Mouse (Mus musculus): ENCODE results near the gene 9430097D07Rik.

The 9430097D07Rik gene

GRCm38 (mm10) chr2:32534733-32535471 is 40.6 kb downstream of the 9430097D07Rik start, which contains the start of gene Fam102a:
Fam102a (plus strand) TSS chr2:32535332.
- DNase-seq (ENCODE audit: low spot score), result peak; percentile 98

- peak; percentile 61 for DNase-seq (ENCODE audit: low spot score)
Measured at GRCm38 (mm10) chr2:32534061-32534732, 41.3 kb downstream of the 9430097D07Rik start.

- DNase-seq (ENCODE audit: low spot score), result no peak
Measured at GRCm38 (mm10) chr2:32533163-32533562, 42.3 kb downstream of the 9430097D07Rik start.

DNA sequence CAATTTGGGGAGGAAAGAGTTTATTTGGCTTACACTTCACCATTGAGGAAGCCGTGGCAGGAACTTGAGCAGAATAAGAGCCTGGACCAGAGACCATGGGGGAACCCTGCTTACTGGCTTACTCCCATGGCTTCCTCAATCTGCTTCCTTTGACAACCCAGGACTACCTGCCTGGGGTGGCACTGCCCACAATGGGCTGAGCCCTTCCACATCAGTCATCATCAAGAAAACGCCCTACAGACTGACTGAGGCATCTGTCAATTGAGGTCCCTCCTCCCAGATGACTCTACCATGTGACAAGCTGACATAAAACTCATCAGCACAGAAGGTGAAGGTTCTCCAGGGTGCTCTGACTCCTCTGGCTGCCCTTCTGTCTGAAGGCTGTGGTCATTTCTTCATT is 45.0 kb downstream of the 9430097D07Rik start:
- DNase-seq (ENCODE audit: low spot score), result no peak

DNA sequence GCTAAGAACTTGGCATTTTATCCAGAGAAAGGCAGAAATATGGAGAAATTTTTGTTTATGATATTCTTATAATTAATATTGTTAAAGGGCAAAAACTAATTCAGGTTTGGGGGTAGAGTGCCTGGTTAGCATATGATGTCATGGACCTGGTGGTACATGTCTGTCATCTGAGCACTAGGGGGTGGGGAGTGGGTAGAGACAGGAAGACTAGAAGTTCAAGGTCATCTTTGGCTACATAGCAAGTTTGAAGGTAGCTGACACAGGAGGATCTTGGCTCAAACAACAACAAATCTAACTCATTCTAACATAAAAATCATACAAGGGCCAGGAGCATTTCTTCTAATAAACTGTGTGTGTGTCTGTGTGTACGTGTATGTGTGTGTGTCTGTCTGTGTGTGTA is 47.2 kb downstream of the 9430097D07Rik start:
- DNase-seq (ENCODE audit: low spot score), result no peak

DNA sequence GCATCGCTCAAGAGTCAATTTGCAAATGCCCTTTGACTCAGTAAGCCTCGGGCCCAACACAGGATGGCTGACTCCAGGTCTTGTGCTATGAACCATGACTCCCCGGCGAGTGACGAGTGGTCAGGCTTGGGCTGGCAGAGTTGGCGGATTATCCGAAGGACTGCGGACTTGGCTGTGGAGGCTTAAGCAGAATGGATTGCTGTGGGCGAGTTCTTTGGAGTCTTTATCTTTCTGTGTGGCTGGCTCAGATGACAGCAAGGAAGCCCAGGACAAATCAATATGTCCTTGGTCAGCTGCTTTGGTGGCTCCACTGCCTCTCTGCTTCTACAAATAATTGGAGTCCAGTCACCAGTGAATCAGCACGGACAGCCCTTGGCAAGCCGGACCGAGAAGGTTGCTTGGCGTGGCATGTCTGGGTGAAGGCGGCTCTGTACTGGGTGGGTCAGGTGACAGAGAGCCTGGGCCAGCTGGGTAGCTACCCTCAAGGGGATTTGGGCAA is 48.0 kb downstream of the 9430097D07Rik start:
- DNase-seq (ENCODE audit: low spot score), result no peak

DNA sequence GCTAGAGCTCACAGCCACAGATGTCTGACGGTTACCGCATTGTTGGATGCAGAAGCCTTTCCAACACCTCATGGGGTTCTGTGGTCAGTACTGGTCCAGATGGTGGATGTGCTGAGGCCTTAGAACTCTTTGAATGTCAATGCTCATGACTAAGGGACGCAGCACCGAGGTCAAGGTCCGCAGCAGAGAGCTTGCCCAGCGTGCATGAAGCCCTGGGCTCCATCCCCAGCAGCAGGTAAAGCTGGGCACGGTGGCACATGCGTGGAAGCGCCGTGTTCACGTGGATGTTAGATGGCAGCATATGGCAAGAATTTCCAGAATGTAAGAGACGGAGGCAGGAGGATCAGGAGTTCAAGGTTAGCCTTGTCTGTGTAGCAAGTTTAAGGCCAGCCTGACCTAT is 49.7 kb downstream of the 9430097D07Rik start:
- no peak for DNase-seq (ENCODE audit: low spot score)

- no peak for DNase-seq (ENCODE audit: low spot score)
Measured at GRCm38 (mm10) chr2:32524536-32525031, 50.9 kb downstream of the 9430097D07Rik start.
